Mouse (Mus musculus) spleen, postnatal 0 days (tissue): ENCODE results near the gene Lenep. TPM values are rescaled to one million over a fixed set of nuclear protein-coding genes. Genes with fewer than 3 reads are reported as not detected.

Experiments
- polyA plus RNA-seq: library from polyadenylated mRNA; unstranded; fragments of >200 nt; fragmentation: Nextera tagmentation; extraction: Ambion mirVana; gene quantifications from 2 replicates; pipeline ENCODE4 v1.2.1, GENCODE M21; 2015

The Lenep gene
- polyA plus RNA-seq: not detected in 2 replicates

GRCm38 (mm10) chr3:89402693-89403092 lies at the start of gene Lenep:
Gene Lenep (minus strand): TSS chr3:89402793.

GRCm38 (mm10) chr3:89436176-89437113 lies 33.9 kb upstream of the Lenep start, which contains the start of gene Pbxip1:
Gene Pbxip1 (plus strand): TSS chr3:89436706.

GRCm38 (mm10) chr3:89430171-89431159 lies 27.9 kb upstream of the Lenep start, which contains the start of gene Pygo2:
Gene Pygo2 (plus strand): TSS chr3:89430214.

GRCm38 (mm10) chr3:89418170-89418860 lies 15.7 kb upstream of the Lenep start, which contains the start of the genes Cks1b and Shc1:
Gene Cks1b (minus strand): TSS chr3:89418383.
Gene Shc1 (plus strand): TSS chr3:89418443.

GRCm38 (mm10) chr3:89411490-89412393 lies 9.1 kb upstream of the Lenep start, which contains the start of gene Flad1:
Gene Flad1 (minus strand): TSS chr3:89411870.

GRCm38 (mm10) chr3:89394006-89394893 lies 8.3 kb downstream of the Lenep start, which contains the start of gene Zbtb7b:
Gene Zbtb7b (minus strand): TSS chr3:89394776.

GRCm38 (mm10) chr3:89365153-89365485 lies 37.5 kb downstream of the Lenep start, which contains the start of gene Dcst1:
Gene Dcst1 (minus strand): TSS chr3:89365253.

GRCm38 (mm10) chr3:89361675-89362074 lies 40.9 kb downstream of the Lenep start, which contains the start of gene Dcst2:
Gene Dcst2 (plus strand): TSS chr3:89361975.

Other genes starting within 250 kb of the Lenep start
- gene Hcn3, start 242.6 kb downstream of the Lenep start, polyA plus RNA-seq: 0.87 and 0.97 TPM in 2 replicates
- 14.5 and 15.9 TPM in 2 replicates for gene Clk2, start 238.0 kb downstream of the Lenep start, polyA plus RNA-seq
- 51.1 and 56.9 TPM in 2 replicates for gene Scamp3, start 225.3 kb downstream of the Lenep start, polyA plus RNA-seq
- gene Fam189b, start 219.7 kb downstream of the Lenep start, polyA plus RNA-seq: 3.4 and 7.0 TPM in 2 replicates
- gene Gba, start 199.9 kb downstream of the Lenep start, polyA plus RNA-seq: 27.4 and 34.1 TPM in 2 replicates
- 4.1 and 6.7 TPM in 2 replicates for gene Thbs3, start 187.6 kb downstream of the Lenep start, polyA plus RNA-seq
- gene Mtx1, start 175.7 kb downstream of the Lenep start, polyA plus RNA-seq: 110 and 117 TPM in 2 replicates
- 0.24 and 0.66 TPM in 2 replicates for gene Muc1, start 173.7 kb downstream of the Lenep start, polyA plus RNA-seq
- 142 and 145 TPM in 2 replicates for gene Krtcap2, start 156.8 kb downstream of the Lenep start, polyA plus RNA-seq
- gene Trim46, start 156.5 kb downstream of the Lenep start, polyA plus RNA-seq: 0.10 and 0.32 TPM in 2 replicates
- gene Dpm3, start 143.4 kb downstream of the Lenep start, polyA plus RNA-seq: 92.8 and 112 TPM in 2 replicates
- gene Slc50a1, start 132.2 kb downstream of the Lenep start, polyA plus RNA-seq: 36.7 and 47.5 TPM in 2 replicates
- gene Efna1, start 121.7 kb downstream of the Lenep start, polyA plus RNA-seq: 12.4 and 15.9 TPM in 2 replicates
- gene Efna3, start 79.8 kb downstream of the Lenep start, polyA plus RNA-seq: 0.12 and 0.20 TPM in 2 replicates
- gene Efna4, start 64.8 kb downstream of the Lenep start, polyA plus RNA-seq: 2.4 and 2.6 TPM in 2 replicates
- 32.1 and 39.1 TPM in 2 replicates for gene Adam15, start 52.8 kb downstream of the Lenep start, polyA plus RNA-seq
- 0.07 TPM in 1 of 2 replicates, not detected in the other for gene Dcst2, start 40.8 kb downstream of the Lenep start, polyA plus RNA-seq
- 0.10 and 0.22 TPM in 2 replicates for gene Dcst1, start 37.5 kb downstream of the Lenep start, polyA plus RNA-seq
- 2.5 and 4.8 TPM in 2 replicates for gene Zbtb7b, start 8.0 kb downstream of the Lenep start, polyA plus RNA-seq
- 17.2 and 17.7 TPM in 2 replicates for gene Flad1, start 9.1 kb upstream of the Lenep start, polyA plus RNA-seq
- 345 and 362 TPM in 2 replicates for gene Cks1b, start 15.6 kb upstream of the Lenep start, polyA plus RNA-seq
- gene Shc1, start 15.7 kb upstream of the Lenep start, polyA plus RNA-seq: 42.6 and 45.2 TPM in 2 replicates
- 13.2 and 16.6 TPM in 2 replicates for gene Pygo2, start 27.4 kb upstream of the Lenep start, polyA plus RNA-seq
- 19.8 and 25.3 TPM in 2 replicates for gene Pbxip1, start 33.9 kb upstream of the Lenep start, polyA plus RNA-seq
- gene Pmvk, start 51.7 kb upstream of the Lenep start, polyA plus RNA-seq: 25.5 and 26.8 TPM in 2 replicates
- gene Kcnn3, start 117.4 kb upstream of the Lenep start, polyA plus RNA-seq: 0.43 and 1.0 TPM in 2 replicates